Mouse (Mus musculus) hindbrain, embryonic 16.5 days (tissue): ENCODE data around the gene Esp6. TPM values are rescaled to one million over a fixed set of nuclear protein-coding genes. Genes with fewer than 3 reads are reported as not detected.
"Not testable (repeated sequence)": the region's sequence is repeated elsewhere in the genome, so short reads cannot be mapped to it uniquely, and the experiment has no call there.

Experiments used
- ATAC-seq: fragments of 200-750 bp; cut with Nextera tagmentation; 2 replicates; pipeline ENCODE4 v1.8.0; 2017; ENCODE audit warnings: moderate TSS enrichment, moderate library complexity
- H3K27ac ChIP-seq: fragments of 300-500 bp; sonication (generic); 2 replicates; pipeline ENCODE4 v1.5.1; 2014; ENCODE audit warnings: low read depth, mild to moderate bottlenecking, control low read depth, low read length, moderate library complexity
- H3K27me3 ChIP-seq: fragments of 300-500 bp; sonication (generic); replicated peaks from 2 replicates; pipeline ENCODE4 v1.6.1; 2014; ENCODE audit warnings: low read length; ENCODE audit not compliant: control insufficient read depth, insufficient read depth
- H3K36me3 ChIP-seq: fragments of 300-500 bp; sonication (generic); 2 replicates; pipeline ENCODE4 v1.6.1; 2014; ENCODE audit warnings: mild to moderate bottlenecking, low read length, moderate library complexity, mixed read lengths; ENCODE audit not compliant: control insufficient read depth, insufficient read depth
- H3K4me1 ChIP-seq: fragments of 300-500 bp; sonication (generic); 2 replicates; pipeline ENCODE4 v1.6.1; 2014; ENCODE audit warnings: low read depth, low read length; ENCODE audit not compliant: control insufficient read depth, insufficient read depth
- H3K4me2 ChIP-seq: fragments of 300-500 bp; sonication (generic); 2 replicates; pipeline ENCODE4 v1.6.1; 2014; ENCODE audit warnings: mild to moderate bottlenecking, low read length, control low read depth, moderate library complexity
- H3K4me3 ChIP-seq: fragments of 300-500 bp; sonication (generic); 2 replicates; pipeline ENCODE4 v1.5.1; 2014; ENCODE audit warnings: mild to moderate bottlenecking, low read length, control low read depth, moderate library complexity
- H3K9ac ChIP-seq: fragments of 300-500 bp; sonication (generic); 2 replicates; pipeline ENCODE4 v1.6.1; 2014; ENCODE audit warnings: low read depth, mild to moderate bottlenecking, control low read depth, low read length, moderate library complexity
- H3K9me3 ChIP-seq: fragments of 300-500 bp; sonication (generic); 2 replicates; pipeline ENCODE4 v1.6.1; 2014; ENCODE audit warnings: mild to moderate bottlenecking, low read length, moderate library complexity; ENCODE audit not compliant: control insufficient read depth
- WGBS: fragments of 180-500 bp; shearing (Covaris S2); extraction: QIAGEN DNeasy Blood & Tissue Kit; methylation state at CpG from one replicate; pipeline ENCODE4 v1.1.7; 2014; 5-methylcytosine and 5-hydroxymethylcytosine counted together
- polyA plus RNA-seq: library from polyadenylated mRNA; unstranded; fragments of >200 nt; fragmentation: Nextera tagmentation; extraction: Ambion mirVana; gene quantifications from 2 replicates; pipeline ENCODE4 v1.2.1, GENCODE M21; 2015

The Esp6 gene
- not detected in 2 replicates for polyA plus RNA-seq

DNA sequence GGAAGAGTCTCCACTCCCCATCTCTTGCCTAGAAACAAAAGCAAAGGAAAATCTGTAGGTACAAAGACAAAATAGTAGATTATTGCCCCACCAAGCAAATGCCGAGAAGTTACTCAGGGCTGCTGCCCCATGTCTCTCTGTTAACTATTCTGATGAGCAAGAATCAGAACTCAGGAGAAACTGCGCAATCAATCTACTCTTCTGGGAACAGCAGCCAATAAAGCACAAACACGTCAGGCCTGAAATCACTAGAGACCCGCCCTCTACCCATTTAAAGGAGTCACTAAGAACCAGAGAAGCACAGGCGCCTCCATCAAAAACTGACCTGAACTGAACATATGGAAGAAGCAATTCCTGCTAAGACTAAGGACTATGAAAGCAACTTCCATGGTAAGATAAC lies at the start of gene Esp6:
Esp6 (plus strand) TSS at position 301 of the 400 bp plus-strand sequence.
- Histone ChIP-seq H3K27ac (no peak within 1 kb of the TSS), H3K9ac (no peak within 1 kb of the TSS), H3K36me3 (no peaks in the 10 kb centered on the region), H3K27me3 (no peaks in the 10 kb centered on the region), H3K4me1 (no peaks in the 10 kb centered on the region), H3K9me3 (no peaks in the 10 kb centered on the region), H3K4me3 (no peak within 1 kb of the TSS), H3K4me2 (no peak within 1 kb of the TSS)
- ATAC-seq = no peak
- 89% methylated on average over 5 of the region's 5 CpGs for WGBS

DNA sequence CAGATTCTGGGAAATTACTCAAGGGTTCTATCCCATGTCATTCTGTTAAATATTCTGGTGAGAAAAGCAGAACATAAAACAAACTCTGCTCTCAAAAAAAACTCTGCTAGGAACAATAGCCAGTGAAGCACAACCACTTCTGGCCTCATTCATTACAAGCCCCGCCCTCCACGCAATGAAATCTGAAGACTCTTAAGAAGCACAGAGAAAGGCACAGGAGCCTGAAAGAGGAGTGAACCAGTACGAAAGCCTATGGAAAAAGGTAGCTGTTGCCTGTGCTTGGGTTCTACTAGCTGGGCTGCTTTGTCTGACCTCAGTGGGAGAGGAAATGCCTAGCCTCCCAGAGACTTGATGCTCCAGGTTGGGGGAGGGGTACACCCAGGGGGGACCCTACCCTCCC lies 41.5 kb upstream of the Esp6 start, which contains the start of gene Esp8:
Esp8 (plus strand) TSS at position 205 of the 400 bp plus-strand sequence.
- WGBS = 37% methylated on average over 3 of the region's 3 CpGs

DNA sequence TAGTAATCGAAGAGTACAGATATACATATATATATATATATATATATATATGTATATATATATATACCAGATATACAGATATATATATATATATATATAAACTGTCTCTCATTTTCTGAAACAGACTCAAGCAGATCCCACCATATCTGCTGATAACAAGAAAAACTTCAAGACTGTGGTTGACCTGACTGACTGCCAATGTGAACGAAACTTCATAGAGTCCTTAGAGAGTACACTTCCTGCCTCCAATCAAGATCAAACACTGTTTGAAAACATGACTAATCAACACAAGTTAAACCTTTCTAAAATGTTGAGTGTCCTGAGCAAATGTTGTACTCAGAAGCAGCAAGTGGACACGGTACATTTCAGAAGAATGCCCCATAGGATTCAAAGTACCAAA lies 31.5 kb upstream of the Esp6 start:
- 85% methylated on average over 3 of the region's 3 CpGs for WGBS
- H3K27me3 ChIP-seq = no peaks in the 10 kb centered on the region

More for the DNA sequence above, 41.5 kb upstream of the Esp6 start, which contains the start of gene Esp8:
- no peak for ATAC-seq
- Histone ChIP-seq H3K4me1 (no peaks in the 10 kb centered on the region), H3K27ac (no peak within 1 kb of the TSS), H3K36me3 (no peaks in the 10 kb centered on the region), H3K4me2 (no peak within 1 kb of the TSS), H3K4me3 (no peak within 1 kb of the TSS), H3K9ac (no peak within 1 kb of the TSS), H3K9me3 (no peaks in the 10 kb centered on the region), H3K27me3 (no peaks in the 10 kb centered on the region)

DNA sequence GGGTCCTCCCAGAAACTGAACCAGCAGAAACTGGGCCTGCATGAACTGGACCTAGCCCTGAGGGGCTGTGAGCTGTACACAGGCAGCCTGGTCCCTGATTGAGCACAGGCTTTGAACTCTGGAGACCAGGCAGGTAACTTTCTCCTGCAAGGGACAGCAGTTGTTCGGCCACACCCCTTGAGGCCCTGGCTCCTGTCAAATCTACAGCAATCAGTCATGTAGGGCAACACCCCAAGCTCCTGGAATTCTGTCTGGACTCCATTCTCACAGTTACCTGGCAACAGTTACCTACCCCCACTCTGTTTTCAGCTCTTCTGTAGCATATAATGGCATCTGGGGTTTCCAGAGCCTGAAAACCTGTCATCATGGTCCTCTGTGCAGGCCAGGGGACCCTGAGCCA lies 30.2 kb upstream of the Esp6 start:
- WGBS = 86% methylated on average over 1 of the region's 1 CpGs
- Histone ChIP-seq H3K4me1 (no peaks in the 10 kb centered on the region), H3K27me3 (no peaks in the 10 kb centered on the region), H3K27ac (no peak overlapping the region), H3K36me3 (no peaks in the 10 kb centered on the region), H3K4me3 (no peak overlapping the region), H3K9me3 (no peaks in the 10 kb centered on the region), H3K4me2 (no peak overlapping the region), H3K9ac (no peak overlapping the region)
- no peak for ATAC-seq

More for the DNA sequence above, 31.5 kb upstream of the Esp6 start:
- H3K36me3 ChIP-seq = no peaks in the 10 kb centered on the region
- ATAC-seq = no peak
- no peak overlapping the region for H3K4me2 ChIP-seq
- no peaks in the 10 kb centered on the region for H3K9me3 ChIP-seq
- no peak overlapping the region for H3K9ac ChIP-seq
- no peaks in the 10 kb centered on the region for H3K4me1 ChIP-seq
- H3K27ac ChIP-seq = no peak overlapping the region
- no peak overlapping the region for H3K4me3 ChIP-seq

DNA sequence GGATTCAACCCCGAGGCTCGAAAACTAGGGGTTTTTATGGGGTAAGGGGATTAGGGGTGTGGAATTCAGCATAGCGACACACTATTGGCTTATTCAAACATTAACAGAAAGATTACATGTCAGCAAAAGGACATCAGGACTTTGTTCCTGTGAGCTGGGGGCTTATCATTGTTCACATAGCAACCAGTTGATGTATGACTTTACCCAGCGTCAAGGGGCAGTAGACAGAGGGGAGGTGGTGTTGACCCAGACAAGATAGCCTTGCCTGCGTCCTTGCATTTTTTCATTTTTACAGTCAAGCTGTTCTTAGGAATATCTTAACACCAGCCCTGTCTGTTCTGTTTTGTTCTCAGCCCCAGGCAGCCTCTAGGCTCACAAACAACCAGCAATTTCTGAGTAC lies 14.3 kb upstream of the Esp6 start:
- not testable (repeated sequence) for H3K27me3 ChIP-seq, H3K4me2 ChIP-seq, H3K36me3 ChIP-seq, H3K9ac ChIP-seq, ATAC-seq, H3K9me3 ChIP-seq, H3K4me1 ChIP-seq, H3K27ac ChIP-seq, H3K4me3 ChIP-seq
- 84% methylated on average over 5 of the region's 5 CpGs for WGBS

DNA sequence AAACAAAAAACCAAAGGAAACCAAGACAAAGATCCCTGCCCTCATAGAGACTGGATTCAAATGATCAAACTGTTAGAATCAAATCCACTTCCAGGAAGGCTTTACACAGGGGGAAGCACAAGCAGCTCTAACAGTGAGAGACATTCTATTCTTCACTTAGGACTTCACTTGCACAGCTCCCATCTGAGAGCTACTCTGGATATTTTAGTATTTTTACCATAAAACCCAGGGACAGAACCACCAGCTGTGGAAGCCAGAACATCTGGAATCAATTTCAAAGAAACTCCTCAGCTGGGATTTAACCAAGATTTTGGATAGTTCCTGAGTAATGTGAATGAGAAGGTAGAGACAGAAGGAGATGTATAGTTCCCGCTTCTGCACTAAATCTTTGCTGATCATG lies 7.8 kb upstream of the Esp6 start:
- Histone ChIP-seq H3K9ac (no peak overlapping the region), H3K27me3 (no peaks in the 10 kb centered on the region), H3K4me1 (no peaks in the 10 kb centered on the region), H3K4me2 (no peak overlapping the region), H3K36me3 (no peaks in the 10 kb centered on the region), H3K27ac (no peak overlapping the region), H3K9me3 (no peaks in the 10 kb centered on the region), H3K4me3 (no peak overlapping the region)
- no peak for ATAC-seq
- WGBS = 92% methylated on average over 1 of the region's 1 CpGs

DNA sequence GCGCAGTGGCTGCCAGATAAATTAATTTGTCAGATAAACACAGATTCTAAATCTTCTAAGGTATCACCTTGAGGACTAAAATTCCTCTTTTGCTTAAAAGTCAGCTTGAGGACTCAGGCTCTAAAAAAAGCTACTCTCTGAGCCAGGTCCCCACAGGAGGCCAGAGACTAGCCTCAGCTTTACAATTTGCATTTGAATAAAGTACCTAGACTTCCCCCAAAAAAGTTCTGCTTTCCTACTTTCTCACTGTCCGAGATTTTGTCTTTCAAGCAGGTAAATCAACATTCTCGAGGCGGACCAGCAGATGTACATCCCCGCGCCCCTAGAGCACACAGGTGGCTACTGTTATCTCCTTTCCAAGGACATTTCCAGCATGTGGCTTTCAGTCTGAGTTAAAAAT lies 22.6 kb downstream of the Esp6 start:
- WGBS = 42% methylated on average over 6 of the region's 6 CpGs
- H3K4me2 ChIP-seq, H3K9ac ChIP-seq, H3K27me3 ChIP-seq, H3K36me3 ChIP-seq, H3K9me3 ChIP-seq, H3K4me3 ChIP-seq, ATAC-seq, H3K27ac ChIP-seq, H3K4me1 ChIP-seq: not testable (repeated sequence)

DNA sequence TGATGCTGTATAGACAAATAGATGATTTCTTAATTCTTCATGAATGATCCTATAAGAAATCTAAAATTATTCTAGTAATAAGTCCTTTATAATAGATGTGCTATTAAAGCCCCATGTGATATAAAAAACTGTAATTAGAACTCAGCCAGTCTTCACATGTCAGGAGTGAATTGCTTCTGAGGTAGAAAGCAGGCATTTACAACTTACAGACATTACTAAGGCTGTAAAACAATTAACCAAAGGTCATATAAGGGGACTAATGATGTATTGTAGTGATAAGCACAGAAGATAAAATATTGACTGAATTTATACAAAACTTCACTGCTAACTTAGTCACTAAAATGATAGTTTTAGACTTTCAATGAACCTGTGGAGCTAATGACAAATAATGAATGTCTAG lies 30.0 kb downstream of the Esp6 start:
- Histone ChIP-seq H3K36me3 (no peaks in the 10 kb centered on the region), H3K27me3 (no peaks in the 10 kb centered on the region), H3K4me3 (no peak overlapping the region), H3K27ac (no peak overlapping the region), H3K4me1 (no peaks in the 10 kb centered on the region), H3K4me2 (no peak overlapping the region), H3K9me3 (no peaks in the 10 kb centered on the region), H3K9ac (no peak overlapping the region)
- no peak for ATAC-seq

DNA sequence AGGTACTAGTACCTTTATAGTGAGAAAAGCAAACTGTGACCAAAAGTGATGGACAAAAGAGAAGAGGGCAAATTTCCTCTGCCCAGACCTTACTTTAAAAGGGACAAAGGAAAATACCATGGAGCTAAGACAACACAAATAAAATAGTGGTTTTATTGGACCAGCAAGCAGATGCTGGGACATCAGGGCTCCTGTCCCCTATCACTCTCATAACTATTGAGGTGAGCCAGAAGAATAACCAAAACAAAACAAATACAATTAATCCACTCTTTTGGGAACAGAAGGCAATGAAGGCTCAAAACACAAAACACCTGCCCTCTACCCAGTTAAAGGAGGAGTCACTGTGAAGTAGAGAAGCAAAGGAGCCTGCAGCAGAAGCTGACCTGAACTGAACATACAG lies 37.0 kb downstream of the Esp6 start, which contains the start of gene Esp4:
Esp4 (plus strand) TSS at position 301 of the 400 bp plus-strand sequence.
- H3K27me3 ChIP-seq = no peaks in the 10 kb centered on the region
- H3K4me2 ChIP-seq = no peak within 1 kb of the TSS
- H3K4me3 ChIP-seq = no peak within 1 kb of the TSS
- no peaks in the 10 kb centered on the region for H3K9me3 ChIP-seq
- no peaks in the 10 kb centered on the region for H3K36me3 ChIP-seq
- H3K27ac ChIP-seq = no peak within 1 kb of the TSS
- H3K4me1 ChIP-seq = no peaks in the 10 kb centered on the region
- H3K9ac ChIP-seq = no peak within 1 kb of the TSS
- no peak for ATAC-seq
